Mouse (Mus musculus) frontal cortex, adult (tissue): ENCODE measurements around the gene Gm8180.
"Not testable (repeated sequence)": the region's sequence is repeated elsewhere in the genome, so short reads cannot be mapped to it uniquely, and the experiment has no call there.

Experiments
- ATAC-seq: cut with Nextera tagmentation; 2 replicates; pipeline ENCODE4 v1.9.2; 2017; ENCODE audit warnings: mild to moderate bottlenecking, moderate library complexity, mixed read lengths; ENCODE audit not compliant: low TSS enrichment

The Gm8180 gene

DNA sequence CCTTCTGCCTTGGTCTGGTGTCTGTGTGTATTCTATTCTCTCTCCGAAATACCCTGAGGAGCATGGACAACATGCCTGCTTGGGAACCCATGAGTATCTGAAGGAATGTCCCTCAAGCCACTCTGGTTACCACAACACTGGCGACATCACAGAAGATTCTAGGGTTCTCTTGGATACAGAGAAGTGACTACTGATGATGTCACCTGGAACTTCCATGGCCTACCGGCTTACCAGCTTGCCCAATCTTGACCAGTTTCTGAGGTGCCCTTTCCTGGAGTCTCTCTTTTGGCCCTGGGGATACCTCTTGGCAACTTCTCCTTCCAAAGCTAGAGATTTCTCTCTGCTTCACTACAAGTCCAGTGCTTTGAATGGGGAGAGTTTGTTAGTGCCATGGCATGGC lies at the start of gene Gm8180:
Gene Gm8180, minus strand, starts transcription at position 101 of the 400 bp plus-strand sequence.
- ATAC-seq, result not testable (repeated sequence)

DNA sequence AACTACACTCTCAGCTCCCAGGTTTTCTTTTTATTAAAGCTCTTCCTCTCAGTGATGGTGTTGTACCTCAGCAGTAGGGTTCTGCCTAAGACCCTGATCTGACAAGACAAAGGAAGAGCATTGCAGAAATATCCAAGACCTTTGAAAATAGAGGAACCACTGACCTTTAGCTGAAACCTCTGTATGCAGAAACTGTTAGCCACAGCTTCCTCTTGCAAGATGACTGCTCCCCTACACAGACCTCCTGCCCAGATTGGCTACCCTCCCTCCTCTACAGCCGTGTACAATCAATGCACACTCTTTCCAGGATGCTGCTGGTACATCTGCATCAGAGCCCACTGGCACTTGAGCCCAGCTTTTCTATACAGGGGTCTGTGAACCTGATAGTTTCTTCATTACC lies 45.8 kb upstream of the Gm8180 start:
- not testable (repeated sequence) for ATAC-seq

DNA sequence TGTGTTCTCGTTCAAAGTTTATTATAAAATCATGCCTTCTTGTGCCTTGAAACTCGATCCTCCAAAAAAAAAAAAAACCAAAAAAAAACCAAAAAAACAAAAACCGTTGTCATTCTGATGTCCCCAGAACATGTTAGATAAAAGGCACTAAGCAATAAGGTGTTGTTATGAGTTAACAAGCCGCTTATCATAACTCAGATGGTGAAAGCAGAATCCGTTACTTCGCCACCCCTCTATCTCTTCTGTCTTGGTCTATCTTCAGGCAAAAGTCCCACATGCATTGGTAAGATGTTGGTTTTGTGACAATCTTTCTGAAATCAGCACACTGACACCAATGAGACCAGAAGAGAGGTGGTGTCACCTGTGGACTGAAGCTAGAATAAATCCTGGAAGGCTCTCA lies 39.6 kb upstream of the Gm8180 start:
- not testable (repeated sequence) for ATAC-seq

GRCm38 (mm10) chr14:43821869-43822268 lies 37.3 kb upstream of the Gm8180 start:
- ATAC-seq, result peak; percentile 57; the same call in 1 of the 2 replicates

DNA sequence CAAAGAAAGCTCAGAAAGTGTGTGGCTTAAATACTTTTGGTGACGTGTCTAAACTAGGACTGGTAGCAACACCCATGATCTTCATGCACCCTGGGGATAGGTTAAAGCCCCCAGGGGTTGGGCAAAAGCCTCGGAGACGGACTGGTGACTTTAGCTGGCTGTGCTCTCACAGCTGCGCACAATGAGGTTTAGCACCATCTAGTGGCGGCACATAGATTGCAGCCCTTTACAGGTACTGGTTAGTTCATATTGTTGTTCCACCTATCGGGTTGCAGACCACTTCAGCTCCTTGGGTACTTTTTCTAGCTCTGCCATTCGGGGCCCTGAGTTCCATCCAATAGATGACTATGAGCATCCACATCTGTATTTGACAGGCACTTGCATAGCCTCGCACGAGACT lies 27.9 kb upstream of the Gm8180 start:
- not testable (repeated sequence) for ATAC-seq

DNA sequence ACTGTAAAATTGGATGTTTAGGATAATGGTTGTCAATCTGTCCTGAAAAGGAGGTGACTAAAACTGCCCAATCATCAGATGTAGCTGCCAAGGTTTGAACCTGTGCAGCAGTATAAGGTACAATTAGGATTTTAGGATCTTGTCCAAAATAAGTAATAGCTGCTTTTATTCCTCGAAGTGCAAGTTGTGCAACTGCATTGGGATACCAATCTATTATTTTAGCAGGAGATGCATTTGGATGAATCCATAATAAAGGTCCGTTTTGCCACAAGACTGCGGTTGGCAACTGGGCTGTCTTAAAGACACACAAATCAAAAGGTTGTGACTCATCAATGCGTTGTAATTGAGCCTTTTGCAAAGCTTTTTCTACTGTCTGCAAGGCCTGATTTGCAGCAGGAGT lies 23.6 kb upstream of the Gm8180 start:
- ATAC-seq, result not testable (repeated sequence)

DNA sequence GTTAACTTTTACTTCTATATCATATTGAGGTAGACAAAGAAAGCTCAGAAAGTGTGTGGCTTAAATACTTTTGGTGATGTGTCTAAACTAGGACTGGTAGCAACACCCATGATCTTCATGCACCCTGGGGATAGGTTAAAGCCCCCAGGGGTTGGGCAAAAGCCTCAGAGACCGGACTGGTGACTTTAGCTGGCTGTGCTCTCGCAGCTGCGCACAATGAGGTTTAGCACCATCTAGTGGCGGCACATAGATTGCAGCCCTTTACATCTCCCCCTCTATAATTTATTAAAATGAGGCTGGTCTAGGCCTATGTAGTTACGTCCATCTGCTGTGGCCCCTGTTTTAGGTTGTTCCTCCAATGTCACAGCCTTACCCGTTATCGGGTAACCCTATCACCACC lies 19.9 kb upstream of the Gm8180 start:
- ATAC-seq, result not testable (repeated sequence)

DNA sequence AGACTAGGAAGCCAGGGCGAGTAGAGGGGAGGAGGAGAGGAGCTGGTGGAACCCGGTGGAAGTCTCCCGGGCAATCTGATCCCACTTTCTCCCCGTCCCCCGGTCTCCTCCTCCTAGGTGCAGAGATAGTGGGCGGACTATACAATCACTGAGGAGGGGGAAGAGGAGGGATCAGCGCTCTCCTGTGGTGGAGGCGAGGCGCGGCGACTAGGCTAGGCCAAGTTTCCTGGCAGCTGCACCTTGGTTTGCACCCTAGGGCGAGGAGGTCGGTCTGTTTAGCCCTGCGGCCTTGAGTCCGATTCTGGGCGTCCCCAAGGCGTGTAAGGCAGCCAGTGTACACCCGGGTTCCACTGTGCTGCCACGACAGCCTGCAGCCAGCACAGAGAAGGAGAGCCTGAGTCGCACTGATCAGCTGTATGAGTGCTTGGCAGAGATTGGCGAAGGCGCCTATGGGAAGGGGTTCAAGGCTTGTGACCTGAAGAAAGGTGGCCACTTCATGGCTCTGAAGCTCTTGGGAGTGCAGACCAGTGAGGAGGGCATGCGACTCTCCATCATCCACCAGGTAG lies 12.4 kb upstream of the Gm8180 start:
- ATAC-seq, result peak; percentile 85

- ATAC-seq, result peak; percentile 41
Observed at GRCm38 (mm10) chr14:43796069-43796904, 11.7 kb upstream of the Gm8180 start.

DNA sequence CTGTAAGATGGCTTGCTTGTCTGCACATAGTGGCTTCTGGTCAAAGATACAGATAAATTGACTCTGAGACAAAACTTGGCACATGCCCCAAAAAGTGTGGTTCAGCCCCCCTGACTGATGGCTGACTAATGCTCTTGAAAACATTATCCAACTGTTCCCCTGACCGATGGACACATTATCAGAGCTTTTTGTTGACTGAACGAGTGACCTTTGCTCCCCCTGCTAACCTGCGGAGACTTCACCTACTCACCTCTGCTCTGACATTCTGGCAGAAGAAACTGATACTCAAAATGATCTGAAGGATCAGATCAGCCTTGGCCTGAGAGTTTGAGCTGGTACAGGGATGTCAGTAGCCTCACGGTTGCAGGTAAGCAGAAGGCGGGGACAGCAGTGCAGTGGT lies 9.3 kb upstream of the Gm8180 start:
- ATAC-seq, result not testable (repeated sequence)

DNA sequence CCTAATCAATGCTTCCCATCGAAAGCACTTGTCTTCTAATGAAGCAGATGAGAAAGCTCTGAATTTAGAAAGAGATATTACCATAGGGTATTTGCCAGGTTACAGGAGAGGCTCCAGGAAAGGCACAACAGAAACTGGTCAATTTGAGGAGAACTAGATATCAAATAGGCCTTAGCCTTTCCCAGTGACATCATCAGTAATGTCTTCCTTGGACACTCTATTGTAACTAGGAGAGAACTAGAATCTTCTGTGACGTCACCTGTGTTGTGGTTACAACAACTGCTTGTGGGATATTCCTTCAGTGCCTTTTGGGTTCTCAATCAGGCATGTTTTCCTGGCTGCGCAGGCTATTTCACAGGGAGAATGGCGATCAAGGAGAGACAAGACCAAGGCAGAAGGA lies 37.0 kb downstream of the Gm8180 start, which contains the start of gene Gm6526:
Gene Gm6526, plus strand, starts transcription at position 301 of the 400 bp plus-strand sequence.
- ATAC-seq, result not testable (repeated sequence)
